Mouse (Mus musculus) thymus, postnatal 25 days (tissue): ENCODE data around the gene Tnfaip8l1.

ENCODE experiments used
- DNase-seq: peaks from one replicate; pipeline ENCODE4 v3.0.0; 2022

Tnfaip8l1 gene

GRCm38 (mm10) chr17:56162231-56162774, at the start of gene Tnfaip8l1:
Tnfaip8l1 (plus strand) TSS chr17:56162477.
- peak; percentile 93 for DNase-seq

- DNase-seq, result no peak
Observed at GRCm38 (mm10) chr17:56112743-56113142, 49.5 kb upstream of the Tnfaip8l1 start.

GRCm38 (mm10) chr17:56116193-56116592, 46.1 kb upstream of the Tnfaip8l1 start:
- no peak for DNase-seq

DNA sequence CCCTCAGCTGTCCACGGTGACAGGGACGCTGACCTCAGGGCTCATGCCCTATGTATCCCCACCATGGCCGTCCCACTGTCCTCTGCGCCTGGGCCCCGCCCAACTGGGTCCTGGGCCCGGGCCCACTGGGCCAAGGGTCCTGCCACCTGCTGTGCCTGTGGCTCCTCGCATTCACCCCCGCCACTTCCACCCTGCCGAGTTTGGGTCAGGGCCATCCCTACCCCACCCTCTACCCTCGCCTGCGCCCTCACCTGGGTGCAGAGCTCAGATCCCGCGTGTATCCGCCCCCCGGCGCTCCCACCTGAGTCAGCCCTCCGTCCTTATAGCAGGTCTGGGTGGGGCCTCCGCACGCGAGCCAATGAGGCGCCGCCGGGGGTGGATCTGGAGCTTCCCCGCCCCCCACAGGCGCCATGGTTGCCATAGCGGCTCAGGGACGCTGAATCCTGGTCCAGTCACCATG, 45.0 kb upstream of the Tnfaip8l1 start, which contains the start of gene Plin5:
Plin5 (minus strand) TSS at position 346 of the 460 bp plus-strand sequence.
- DNase-seq, result no peak

GRCm38 (mm10) chr17:56119431-56119830, 42.8 kb upstream of the Tnfaip8l1 start:
- DNase-seq, result no peak

GRCm38 (mm10) chr17:56119981-56120880, 42.0 kb upstream of the Tnfaip8l1 start:
- DNase-seq, result no peak

- no peak for DNase-seq
Observed at GRCm38 (mm10) chr17:56121826-56122225, 40.5 kb upstream of the Tnfaip8l1 start, which contains the start of gene Lrg1. Lrg1 (minus strand) TSS chr17:56122001.

- DNase-seq, result no peak
Observed at GRCm38 (mm10) chr17:56123161-56123560, 39.1 kb upstream of the Tnfaip8l1 start.

DNA sequence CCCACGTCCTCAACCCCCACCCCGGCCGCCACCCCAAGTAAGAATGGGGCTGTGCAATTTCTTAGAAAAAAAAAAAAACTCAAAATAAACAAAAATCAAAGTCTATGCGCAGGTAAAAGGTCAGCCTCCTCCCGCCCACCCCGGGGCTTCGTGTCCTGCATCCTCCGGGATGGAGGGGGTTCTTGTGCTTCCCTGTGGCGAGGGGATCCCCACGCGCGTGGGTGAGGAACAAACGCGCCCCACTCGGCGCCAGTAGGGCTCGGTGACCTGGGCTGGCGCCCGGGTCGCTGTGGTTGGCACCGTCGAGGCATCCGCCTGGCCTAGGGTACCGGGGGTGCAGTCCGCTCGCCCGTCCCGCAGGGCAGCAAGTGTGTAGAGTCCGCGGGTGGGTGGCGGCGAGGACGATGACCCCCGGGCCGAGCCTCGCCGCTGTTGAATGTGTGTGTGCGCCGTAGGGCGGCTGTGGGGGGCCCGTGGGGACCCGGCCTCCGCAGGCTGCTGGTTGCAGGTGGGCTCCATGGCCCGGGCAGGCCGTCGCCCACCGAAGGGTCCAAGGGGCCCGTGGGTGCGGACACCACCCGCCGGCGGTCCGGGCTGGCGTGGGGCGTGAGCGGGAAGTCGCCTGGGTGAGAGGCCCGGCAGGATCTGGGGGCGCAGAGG, 38.5 kb upstream of the Tnfaip8l1 start:
- no peak for DNase-seq

DNA sequence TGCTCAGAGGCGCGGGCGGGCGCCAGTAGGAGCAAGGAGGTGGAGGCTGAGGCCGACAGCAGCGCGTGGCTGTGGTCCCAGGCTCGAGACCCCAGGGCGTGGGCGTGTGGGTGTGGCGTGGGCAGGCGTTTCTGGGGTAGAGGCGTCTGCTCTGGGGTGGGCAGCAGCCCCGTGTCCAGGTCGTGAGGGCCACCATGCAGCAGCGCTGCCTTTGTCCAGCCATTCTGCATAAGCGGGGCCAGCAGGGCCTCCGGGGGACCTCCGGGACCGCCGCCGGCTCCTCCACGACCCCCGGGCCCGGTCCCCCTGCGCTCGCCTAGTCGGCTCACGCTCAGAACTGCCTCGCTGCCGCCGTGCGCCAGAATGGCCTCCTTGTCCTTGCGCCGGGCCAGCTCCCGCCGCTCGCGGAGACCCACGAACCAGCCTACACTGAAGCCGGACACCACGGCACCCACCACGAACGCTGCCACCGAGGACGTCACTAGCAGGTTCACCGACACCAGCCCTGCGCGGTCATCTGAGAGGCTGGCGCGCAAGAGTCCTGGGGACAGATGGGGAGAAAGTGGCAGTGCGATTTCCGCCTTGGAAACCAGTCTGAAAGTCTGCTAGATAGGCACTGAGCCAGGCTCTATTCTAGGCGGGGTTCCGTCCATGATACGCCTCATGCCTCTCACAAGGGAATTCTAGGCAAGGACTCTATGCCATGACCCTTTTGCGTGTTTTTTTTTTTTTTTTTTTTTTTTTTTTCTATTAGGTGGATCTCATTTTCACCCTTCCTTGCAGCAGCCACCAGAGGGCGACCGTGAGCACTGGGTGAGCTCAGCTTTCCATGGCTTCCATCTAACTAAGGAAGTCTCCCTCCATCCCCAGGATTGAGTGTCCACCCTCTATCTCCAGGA, 37.7 kb upstream of the Tnfaip8l1 start:
- peak; percentile 42 for DNase-seq

GRCm38 (mm10) chr17:56125276-56125630, 37.0 kb upstream of the Tnfaip8l1 start:
- no peak for DNase-seq

DNA sequence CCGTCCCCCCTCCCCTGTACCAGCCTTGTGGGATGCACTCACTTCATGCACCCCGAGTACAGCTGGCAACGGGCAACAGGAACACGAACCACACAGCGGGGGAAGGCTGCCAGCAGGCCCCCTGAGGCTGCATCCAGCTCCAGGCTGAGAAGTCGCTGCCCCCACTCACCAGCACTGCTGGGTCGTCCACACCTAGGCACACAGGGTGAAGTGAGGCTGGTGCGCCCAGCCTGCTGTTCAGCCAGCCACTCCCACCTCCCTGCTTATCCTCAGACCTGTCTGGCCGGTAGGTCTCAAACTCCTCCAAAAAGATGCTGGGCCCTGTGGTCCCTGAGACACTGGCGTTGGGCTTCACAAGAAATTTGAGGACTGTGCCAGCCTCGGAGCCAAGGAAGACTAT, 36.1 kb upstream of the Tnfaip8l1 start:
- DNase-seq, result no peak

- DNase-seq, result no peak
Observed at GRCm38 (mm10) chr17:56128246-56128645, 34.0 kb upstream of the Tnfaip8l1 start.

GRCm38 (mm10) chr17:56131136-56131535, 31.1 kb upstream of the Tnfaip8l1 start:
- no peak for DNase-seq

DNA sequence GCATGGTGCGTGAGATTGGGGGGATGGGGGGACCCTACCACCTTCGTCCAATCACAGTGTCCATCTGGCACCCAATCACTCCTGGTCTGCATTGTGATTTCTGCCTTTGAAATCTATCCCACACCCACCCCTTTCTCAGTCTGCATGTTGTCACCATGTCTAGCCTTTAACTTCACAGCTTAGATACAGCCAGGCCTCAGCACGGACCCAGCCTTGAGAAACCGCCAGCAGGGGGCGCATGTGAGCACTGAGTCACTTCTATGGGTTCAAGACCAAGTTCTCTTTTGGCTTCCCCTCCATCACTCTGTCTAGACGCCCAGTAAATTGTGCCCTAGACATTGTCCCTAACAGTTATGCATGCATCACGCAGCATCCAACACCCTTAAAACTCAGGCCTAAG, 30.5 kb upstream of the Tnfaip8l1 start:
- DNase-seq, result peak; percentile 72

- peak; percentile 60 for DNase-seq
Observed at GRCm38 (mm10) chr17:56132661-56133060, 29.6 kb upstream of the Tnfaip8l1 start.

DNA sequence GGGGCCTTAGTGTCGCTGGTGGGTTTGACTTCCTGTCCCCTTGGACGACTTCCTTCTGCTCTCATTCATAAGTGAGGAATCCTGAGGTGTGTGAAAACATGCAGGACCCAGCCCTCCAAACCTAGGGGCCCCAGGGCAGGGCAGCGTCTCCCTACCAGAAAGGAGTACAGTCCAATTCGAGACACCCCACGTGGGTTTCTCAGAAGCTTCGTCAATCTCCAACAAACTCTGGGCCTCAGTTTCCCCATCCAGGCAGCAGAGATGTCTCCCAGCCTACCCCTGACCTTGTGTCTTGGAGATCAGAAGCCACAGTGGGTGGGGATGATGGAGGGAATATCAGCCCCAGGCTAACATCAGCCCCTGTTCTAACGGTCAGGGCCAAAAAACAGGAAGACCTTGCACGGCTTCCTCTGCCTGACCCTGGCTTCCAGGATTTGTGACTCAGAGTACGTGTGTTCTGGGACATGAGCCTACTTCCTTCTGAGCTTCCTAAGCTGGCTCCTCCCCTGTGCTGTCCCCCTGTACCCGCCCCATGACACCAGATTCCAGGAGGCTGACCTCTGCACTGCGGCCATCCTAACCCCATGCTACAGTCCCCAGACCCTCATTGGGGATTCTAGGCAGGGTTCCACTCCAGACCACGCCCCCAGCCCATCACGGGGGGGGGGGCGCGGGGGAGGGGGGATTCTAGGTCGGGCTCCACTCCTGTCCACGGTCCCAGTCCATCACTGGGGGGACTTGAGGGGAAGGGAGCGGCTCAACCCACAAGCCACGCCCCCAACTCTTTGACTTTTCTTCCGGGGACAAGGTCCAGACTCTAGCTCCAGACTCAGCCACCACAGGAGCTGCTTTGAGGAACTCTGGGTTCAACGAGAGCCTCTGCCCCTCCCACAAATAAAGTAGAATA, 28.6 kb upstream of the Tnfaip8l1 start:
- DNase-seq, result no peak

GRCm38 (mm10) chr17:56134463-56134971, 27.8 kb upstream of the Tnfaip8l1 start:
- DNase-seq, result peak; percentile 75

DNA sequence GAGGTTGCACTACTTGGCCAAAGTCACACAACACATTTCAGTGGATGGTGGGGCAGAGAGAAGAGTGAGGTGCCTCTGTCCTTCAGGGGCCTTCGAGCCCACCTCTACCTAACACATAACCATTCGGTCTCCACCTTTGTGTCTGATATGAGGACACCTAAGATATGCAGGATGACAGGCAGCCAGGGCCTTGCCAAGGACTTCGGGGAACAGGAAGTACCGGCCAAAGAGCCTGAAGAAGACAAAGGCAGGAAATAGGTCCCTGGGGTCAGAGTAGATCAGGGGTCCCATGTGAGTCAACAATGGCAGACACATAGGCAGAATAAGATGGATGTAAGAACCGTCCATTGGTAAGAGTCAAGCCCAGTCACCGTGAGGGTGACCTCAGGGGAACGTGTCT, 25.7 kb upstream of the Tnfaip8l1 start:
- no peak for DNase-seq

DNA sequence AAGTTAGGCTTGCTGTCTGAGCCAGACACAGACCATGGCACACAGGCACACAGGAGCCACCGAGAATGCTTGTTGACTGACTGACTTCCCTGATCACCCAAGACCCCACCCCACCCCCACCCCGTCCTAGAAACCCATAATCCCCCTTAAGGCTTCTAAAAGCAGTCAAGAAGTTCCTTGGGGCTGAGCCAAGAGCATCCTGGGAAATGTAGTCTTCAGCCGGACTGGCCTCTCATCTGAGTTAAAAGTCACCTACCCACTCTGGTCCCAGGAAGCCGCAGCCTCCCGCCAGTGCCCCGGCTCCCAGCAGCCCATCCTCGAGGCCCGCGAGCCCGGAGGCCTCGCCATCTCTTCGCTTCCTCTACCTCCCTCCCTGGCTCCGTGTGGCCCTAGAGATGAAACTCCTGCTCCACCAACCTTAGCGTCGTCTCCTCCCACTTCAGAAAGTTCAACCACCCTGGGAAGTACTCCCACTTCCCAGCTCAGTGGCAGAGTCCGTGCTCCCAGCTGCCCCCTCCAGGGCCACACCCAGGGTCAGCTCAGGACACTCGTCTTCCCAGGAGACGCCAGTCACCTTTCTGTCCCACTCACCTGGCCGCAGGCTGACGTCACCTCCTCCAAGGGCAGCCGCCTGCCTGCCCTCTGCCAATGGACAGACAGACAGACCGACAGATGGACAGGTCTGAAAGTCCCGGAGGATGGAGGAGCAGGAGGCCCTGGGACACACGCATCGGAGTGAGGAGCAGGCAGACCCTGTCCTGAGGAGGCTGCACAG, 24.3 kb upstream of the Tnfaip8l1 start:
- DNase-seq, result no peak
